Mouse (Mus musculus) liver, adult 2 months (tissue): ENCODE measurements around the gene Prkca. TPM values are rescaled to one million over a fixed set of nuclear protein-coding genes. Genes with fewer than 3 reads are reported as not detected.

ENCODE experiments used
- DNase-seq: peaks from one replicate; pipeline ENCODE4 v3.0.0-alpha.2; 2011; ENCODE audit warnings: low read depth, low spot score; ENCODE audit errors: extremely low read depth
- H3K27ac ChIP-seq: fragments of 200-500 bp; replicated peaks from 2 replicates; pipeline ENCODE4 v1.5.1; 2012; ENCODE audit warnings: low read depth, mild to moderate bottlenecking, control low read depth, inconsistent platforms, low read length; ENCODE audit not compliant: insufficient read depth
- H3K27me3 ChIP-seq: fragments of 200-500 bp; 2 replicates; pipeline ENCODE4 v1.6.1; 2012; ENCODE audit warnings: mild to moderate bottlenecking, moderate library complexity, low read length, inconsistent platforms; ENCODE audit not compliant: control insufficient read depth, insufficient read depth
- H3K36me3 ChIP-seq: fragments of 200-500 bp; 2 replicates; pipeline ENCODE4 v1.6.1; 2012; ENCODE audit warnings: low read length, inconsistent platforms; ENCODE audit not compliant: control insufficient read depth, insufficient read depth
- H3K4me1 ChIP-seq: fragments of 200-500 bp; 2 replicates; pipeline ENCODE4 v1.6.1; 2011; ENCODE audit warnings: low read length; ENCODE audit not compliant: control insufficient read depth, insufficient read depth
- H3K4me3 ChIP-seq: fragments of 200-500 bp; 2 replicates; pipeline ENCODE4 v1.5.1; 2011; ENCODE audit warnings: low read depth, mild to moderate bottlenecking, control low read depth, low read length, moderate library complexity; ENCODE audit not compliant: insufficient read depth
- H3K79me2 ChIP-seq: fragments of 200-500 bp; 2 replicates; pipeline ENCODE4 v1.6.1; 2012; ENCODE audit warnings: inconsistent platforms, mild to moderate bottlenecking, low read length, moderate library complexity; ENCODE audit not compliant: control insufficient read depth, insufficient read depth
- H3K9ac ChIP-seq: fragments of 200-500 bp; 2 replicates; pipeline ENCODE4 v1.6.1; 2012; ENCODE audit warnings: low read depth, mild to moderate bottlenecking, control low read depth, inconsistent platforms, low read length
- CTCF ChIP-seq: fragments of 200-500 bp; IDR thresholded peaks from 2 replicates; pipeline ENCODE4 v1.5.1; 2011; ENCODE audit warnings: low read depth, low read length, control low read depth
- POLR2A ChIP-seq: fragments of 200-500 bp; IDR thresholded peaks from 2 replicates; pipeline ENCODE4 v1.6.1; 2011; ENCODE audit warnings: low read length, control low read depth; ENCODE audit not compliant: insufficient read depth; ENCODE audit errors: extremely low read depth
- WGBS: fragments of 180-500 bp; shearing (Covaris S2); methylation state at CpG from one replicate; pipeline ENCODE4 v1.1.7; 2018; 5-methylcytosine and 5-hydroxymethylcytosine counted together
- polyA plus RNA-seq: library from polyadenylated mRNA; depleted of rRNA; stranded (reverse); fragments of >200 nt; gene quantifications from 2 replicates; pipeline ENCODE4 v1.2.3, GENCODE M21; 2012
- total RNA-seq: library from RNA; depleted of rRNA; stranded (reverse); fragments of >200 nt; gene quantifications from 2 replicates; pipeline ENCODE4 v1.2.3, GENCODE M21; 2014

The Prkca gene
- total and polyA plus RNA-seq, 2 experiments = 2.8 to 4.3 TPM

DNA sequence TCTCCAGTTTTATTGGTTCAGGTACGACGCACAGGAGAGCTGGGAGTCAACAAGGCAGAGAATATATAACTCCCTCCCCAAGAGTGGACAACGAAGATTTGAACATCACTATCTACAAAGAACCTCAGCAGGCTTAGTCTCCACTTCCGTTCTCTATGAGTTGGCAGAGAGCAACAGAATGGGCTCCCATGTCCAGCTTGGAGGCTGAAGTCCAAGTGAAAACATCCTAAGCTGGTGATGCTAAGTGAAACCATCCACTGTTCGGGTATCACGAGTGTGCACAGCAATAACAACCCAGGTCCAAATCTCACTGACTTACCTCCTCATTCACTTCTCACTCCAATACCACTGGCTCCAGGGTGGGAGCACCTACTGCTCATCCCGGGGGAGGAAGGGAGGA is 276.6 kb downstream of the Prkca start:
- no peaks in the 10 kb centered on the region for H3K79me2 ChIP-seq
- no peaks in the 10 kb centered on the region for H3K36me3 ChIP-seq
- H3K27me3 ChIP-seq = no peaks in the 10 kb centered on the region
- no peak overlapping the region for H3K9ac ChIP-seq
- 92% methylated on average over 7 of the region's 7 CpGs for WGBS
- DNase-seq = no peak
- H3K4me3 ChIP-seq = no peak overlapping the region
- no peaks in the 10 kb centered on the region for H3K4me1 ChIP-seq
- no peak for TF ChIP-seq CTCF
- TF ChIP-seq POLR2A = no peak
- no peak overlapping the region for H3K27ac ChIP-seq

DNA sequence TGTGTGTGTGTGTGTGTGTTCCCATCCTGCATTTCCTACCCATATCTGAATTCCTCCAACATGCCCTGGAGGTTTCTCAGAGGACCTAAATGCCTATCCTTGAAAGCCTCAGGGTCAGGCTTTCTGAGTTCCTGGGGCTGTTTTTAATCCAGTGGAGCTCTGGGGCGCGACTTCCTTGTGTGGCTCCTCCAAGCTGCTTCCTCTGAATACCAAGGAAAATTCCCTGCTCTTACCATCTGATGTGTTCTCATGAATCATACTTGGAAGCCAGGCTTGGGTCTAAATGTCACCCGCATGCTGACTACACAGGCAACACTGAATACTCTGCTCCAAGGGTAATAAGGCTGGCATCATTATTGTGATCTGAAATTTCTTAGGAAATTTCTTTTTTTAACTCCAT is 279.3 kb downstream of the Prkca start:
- Histone ChIP-seq H3K4me3 (no peak overlapping the region), H3K79me2 (no peaks in the 10 kb centered on the region), H3K9ac (no peak overlapping the region), H3K36me3 (no peaks in the 10 kb centered on the region), H3K27ac (no peak overlapping the region), H3K4me1 (no peaks in the 10 kb centered on the region), H3K27me3 (no peaks in the 10 kb centered on the region)
- DNase-seq = no peak
- WGBS = 87% methylated on average over 3 of the region's 3 CpGs
- TF ChIP-seq POLR2A (no peak), CTCF (no peak)

DNA sequence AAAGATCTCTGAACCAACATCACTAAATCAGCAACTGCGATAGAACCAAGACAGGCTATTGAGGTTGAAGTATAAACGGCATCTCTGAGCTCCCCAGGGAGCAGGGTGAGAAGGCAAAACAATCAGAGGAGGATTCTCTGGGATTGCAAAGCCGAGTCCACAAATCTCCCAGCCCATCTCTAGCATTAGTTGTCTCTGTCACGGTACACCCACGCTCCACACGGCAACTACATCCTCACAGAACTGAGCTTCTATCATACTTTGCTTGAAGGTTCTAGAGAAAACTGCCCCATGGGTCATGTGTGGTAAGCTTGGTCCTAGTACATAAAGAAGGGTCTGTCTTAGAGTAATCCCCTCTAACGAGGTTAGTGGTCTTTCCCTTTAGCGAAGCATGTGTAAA is 280.6 kb downstream of the Prkca start:
- Histone ChIP-seq H3K9ac (no peak overlapping the region), H3K36me3 (no peaks in the 10 kb centered on the region), H3K27ac (no peak overlapping the region), H3K27me3 (no peaks in the 10 kb centered on the region), H3K4me3 (no peak overlapping the region), H3K4me1 (no peaks in the 10 kb centered on the region), H3K79me2 (no peaks in the 10 kb centered on the region)
- DNase-seq = no peak
- 81% methylated on average over 8 of the region's 8 CpGs for WGBS
- no peak for TF ChIP-seq CTCF
- TF ChIP-seq POLR2A = no peak

DNA sequence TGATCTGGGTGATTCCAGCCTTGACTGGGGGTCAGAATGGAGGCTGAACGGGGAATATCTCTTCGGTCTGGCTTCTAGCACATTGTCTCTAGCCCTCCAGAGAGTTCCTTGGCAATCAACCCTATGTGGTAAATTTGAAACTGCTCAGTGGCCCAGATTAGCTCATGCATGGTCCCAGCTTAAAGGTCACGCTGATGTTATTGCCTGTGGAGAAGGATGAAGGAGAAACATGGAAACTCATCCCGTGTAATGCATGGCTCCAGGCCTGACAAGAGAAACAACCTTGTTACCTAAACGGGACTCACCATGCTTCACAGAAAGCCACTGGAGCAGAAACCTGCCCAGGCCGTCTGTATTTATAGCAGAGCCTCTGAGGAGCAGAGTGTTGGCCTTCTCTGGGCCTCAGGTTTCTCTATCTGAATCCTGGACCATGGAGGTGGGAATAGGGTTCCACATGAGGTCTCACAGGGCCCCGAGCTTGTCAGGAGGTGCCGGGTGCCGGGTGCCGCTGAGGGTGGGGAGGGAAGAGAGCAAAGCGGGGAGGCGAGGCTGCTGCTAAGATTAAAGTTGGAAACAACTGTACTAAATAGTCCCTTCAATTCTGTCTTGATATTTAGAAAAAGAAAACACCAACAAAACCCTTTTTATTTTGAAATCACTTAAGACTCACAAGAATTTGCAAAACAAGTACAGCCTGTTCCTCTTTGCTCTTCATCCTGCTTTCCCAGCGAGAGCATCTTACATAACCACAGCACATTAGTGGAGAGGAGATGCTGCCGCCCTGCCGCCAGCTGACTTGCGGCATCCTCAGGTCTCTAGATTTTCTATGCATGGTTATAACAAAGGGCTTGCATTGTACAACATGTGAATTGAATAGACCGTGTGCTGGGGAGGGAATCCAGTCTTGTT is 281.9 kb downstream of the Prkca start:
- H3K27ac ChIP-seq = no peak overlapping the region
- DNase-seq = no peak

DNA sequence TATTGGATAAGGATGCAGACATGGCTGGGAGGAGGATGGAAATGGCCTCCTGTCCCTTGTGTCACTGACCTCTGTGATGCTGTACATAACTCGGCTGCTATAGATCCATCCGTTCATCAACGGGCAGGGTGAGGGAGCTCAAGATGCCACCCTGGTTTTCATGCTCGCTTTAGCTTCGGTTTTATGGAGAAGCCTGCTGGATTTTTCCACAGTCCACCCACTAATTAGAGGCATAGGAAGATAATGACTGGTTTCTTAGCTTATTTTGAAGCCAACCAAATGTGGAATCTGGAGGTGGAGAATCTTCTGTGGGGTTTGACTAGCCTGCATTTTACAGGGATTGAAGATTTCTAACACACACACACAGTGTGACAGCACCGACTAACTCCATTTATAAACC is 286.6 kb downstream of the Prkca start:
- no peaks in the 10 kb centered on the region for H3K79me2 ChIP-seq
- no peaks in the 10 kb centered on the region for H3K4me1 ChIP-seq
- no peak for DNase-seq
- no peak overlapping the region for H3K9ac ChIP-seq
- TF ChIP-seq CTCF = no peak
- no peak for TF ChIP-seq POLR2A
- no peaks in the 10 kb centered on the region for H3K27me3 ChIP-seq
- no peak overlapping the region for H3K27ac ChIP-seq
- WGBS = 87% methylated on average over 6 of the region's 6 CpGs
- no peaks in the 10 kb centered on the region for H3K36me3 ChIP-seq
- no peak overlapping the region for H3K4me3 ChIP-seq

More for the DNA sequence above, 281.9 kb downstream of the Prkca start:
- no peak overlapping the region for H3K4me3 ChIP-seq
- H3K27me3 ChIP-seq = no peaks in the 10 kb centered on the region
- no peaks in the 10 kb centered on the region for H3K36me3 ChIP-seq
- no peak for TF ChIP-seq POLR2A
- no peak for TF ChIP-seq CTCF
- no peaks in the 10 kb centered on the region for H3K79me2 ChIP-seq
- H3K4me1 ChIP-seq = no peaks in the 10 kb centered on the region
- no peak overlapping the region for H3K9ac ChIP-seq
- WGBS = 92% methylated on average over 17 of the region's 17 CpGs

DNA sequence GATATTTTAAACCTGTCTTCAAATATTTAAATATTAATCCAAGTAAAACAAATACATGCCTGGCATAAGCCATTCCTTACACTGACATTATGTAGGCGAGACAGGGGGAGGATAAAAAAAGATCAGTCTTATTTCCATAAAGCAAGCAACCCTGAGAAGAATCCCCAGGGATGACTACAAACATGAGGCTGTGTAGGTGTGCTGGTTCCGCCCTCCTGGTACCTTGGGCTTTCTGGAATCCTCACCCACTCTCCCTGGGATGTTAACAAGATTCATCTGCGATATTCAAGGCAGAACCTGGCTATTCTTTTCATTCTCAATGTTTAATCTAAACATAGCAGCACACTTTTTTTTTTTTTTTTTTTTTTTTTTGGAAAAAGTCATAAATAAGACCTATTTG is 289.1 kb downstream of the Prkca start:
- Histone ChIP-seq H3K4me1 (no peaks in the 10 kb centered on the region), H3K27ac (no peak overlapping the region), H3K9ac (no peak overlapping the region), H3K4me3 (no peak overlapping the region), H3K79me2 (no peaks in the 10 kb centered on the region), H3K27me3 (no peaks in the 10 kb centered on the region), H3K36me3 (no peaks in the 10 kb centered on the region)
- WGBS = 86% methylated on average over 3 of the region's 3 CpGs
- DNase-seq = no peak
- TF ChIP-seq CTCF (no peak), POLR2A (no peak)
